Mouse (Mus musculus) midbrain, embryonic 11.5 days (tissue): ENCODE results near the gene Tle3. TPM values are rescaled to one million over a fixed set of nuclear protein-coding genes. Genes with fewer than 3 reads are reported as not detected.
A peak's percentile ranks its signal among the peaks of the same experiment; 100 is the strongest.

Experiments
- ATAC-seq: fragments of 200-750 bp; cut with Nextera tagmentation; 2 replicates; pipeline ENCODE4 v1.8.0; 2017; ENCODE audit warnings: moderate TSS enrichment, moderate library complexity; ENCODE audit not compliant: low FRiP score
- DNase-seq: peaks from one replicate; pipeline ENCODE4 v3.0.0; 2015; ENCODE audit warnings: low spot score; ENCODE audit errors: missing footprints
- H3K27ac ChIP-seq: fragments of 300-500 bp; sonication (generic); 2 replicates; pipeline ENCODE4 v1.5.1; 2014; ENCODE audit warnings: low read depth, low read length
- H3K27me3 ChIP-seq: fragments of 300-500 bp; sonication (generic); 2 replicates; pipeline ENCODE4 v1.6.1; 2014; ENCODE audit warnings: mild to moderate bottlenecking, low read length, moderate library complexity, mixed read lengths; ENCODE audit not compliant: control insufficient read depth, insufficient read depth
- H3K36me3 ChIP-seq: fragments of 300-500 bp; sonication (generic); 2 replicates; pipeline ENCODE4 v1.6.1; 2014; ENCODE audit warnings: mild to moderate bottlenecking, low read length, moderate library complexity, mixed read lengths; ENCODE audit not compliant: control insufficient read depth, insufficient read depth
- H3K4me1 ChIP-seq: fragments of 300-500 bp; sonication (generic); 2 replicates; pipeline ENCODE4 v1.6.1; 2014; ENCODE audit warnings: low read length; ENCODE audit not compliant: control insufficient read depth, insufficient read depth
- H3K4me2 ChIP-seq: fragments of 300-500 bp; sonication (generic); 2 replicates; pipeline ENCODE4 v1.6.1; 2014; ENCODE audit warnings: mild to moderate bottlenecking, moderate library complexity
- H3K4me3 ChIP-seq: fragments of 300-500 bp; sonication (generic); 2 replicates; pipeline ENCODE4 v1.5.1; 2014; ENCODE audit warnings: low read depth, low read length
- H3K9ac ChIP-seq: fragments of 300-500 bp; sonication (generic); 2 replicates; pipeline ENCODE4 v1.6.1; 2014; ENCODE audit warnings: low read length
- H3K9me3 ChIP-seq: fragments of 300-500 bp; sonication (generic); 2 replicates; pipeline ENCODE4 v1.6.1; 2016; ENCODE audit warnings: low read length; ENCODE audit not compliant: control insufficient read depth
- WGBS: fragments of 180-500 bp; shearing (Covaris S2); extraction: QIAGEN DNeasy Blood & Tissue Kit; methylation state at CpG from one replicate; pipeline ENCODE4 v1.1.7; 2014; 5-methylcytosine and 5-hydroxymethylcytosine counted together
- polyA plus RNA-seq: library from polyadenylated mRNA; unstranded; fragments of >200 nt; fragmentation: Nextera tagmentation; extraction: Ambion mirVana; gene quantifications from 2 replicates; pipeline ENCODE4 v1.2.1, GENCODE M21; 2014

Tle3 gene
- polyA plus RNA-seq, 1 experiment from 2014 or later, result 38.2 TPM

- no peaks in the 10 kb centered on the region for H3K9me3 ChIP-seq
- peak overlapping the region; percentile 49; the same call in 1 of the 2 replicates for H3K27ac ChIP-seq
- DNase-seq (no peak), ATAC-seq (no peak)
- H3K4me3 ChIP-seq, result no peak overlapping the region
- peaks cover 94% of the 10 kb centered on the region for H3K4me1 ChIP-seq
- H3K9ac ChIP-seq, result peak overlapping the region; percentile 11
- peaks cover 3% of the 10 kb centered on the region; the same call in 1 of the 2 replicates for H3K36me3 ChIP-seq
- H3K4me2 ChIP-seq, result peak overlapping the region; percentile 45; the same call in 1 of the 2 replicates
- no peaks in the 10 kb centered on the region for H3K27me3 ChIP-seq
- 26% methylated on average over 2 of the region's 2 CpGs for WGBS
Measured at GRCm38 (mm10) chr9:61386314-61386713, 14.1 kb downstream of the Tle3 start.

GRCm38 (mm10) chr9:61387797-61388196, 15.6 kb downstream of the Tle3 start:
- H3K4me1 ChIP-seq, result peaks cover 96% of the 10 kb centered on the region
- peak overlapping the region; percentile 12; the same call in 1 of the 2 replicates for H3K27ac ChIP-seq
- WGBS, result 78% methylated on average over 5 of the region's 5 CpGs
- H3K9ac ChIP-seq, result 0 out of 2 replicates have a peak overlapping the region, but pooled peaks have one; percentile 3
- H3K36me3 ChIP-seq, result peaks cover 3% of the 10 kb centered on the region; the same call in 1 of the 2 replicates
- no peaks in the 10 kb centered on the region for H3K27me3 ChIP-seq
- H3K4me3 ChIP-seq, result no peak overlapping the region
- DNase-seq (peak; percentile 86), ATAC-seq (no peak)
- H3K9me3 ChIP-seq, result no peaks in the 10 kb centered on the region
- no peak overlapping the region for H3K4me2 ChIP-seq

- 53% methylated on average over 12 of the region's 12 CpGs for WGBS
- Histone ChIP-seq H3K27me3 (no peaks in the 10 kb centered on the region; the same call in 1 of the 2 replicates), H3K4me2 (no peak overlapping the region), H3K27ac (peak overlapping the region; percentile 12; the same call in 1 of the 2 replicates), H3K9me3 (no peaks in the 10 kb centered on the region), H3K4me3 (no peak overlapping the region), H3K36me3 (peaks cover 5% of the 10 kb centered on the region), H3K9ac (0 out of 2 replicates have a peak overlapping the region, but pooled peaks have one; percentile 3), H3K4me1 (peaks cover 92% of the 10 kb centered on the region)
- no peak for ATAC-seq
- peak; percentile 84 for DNase-seq
Measured at GRCm38 (mm10) chr9:61388214-61388613, 16.0 kb downstream of the Tle3 start.

DNA sequence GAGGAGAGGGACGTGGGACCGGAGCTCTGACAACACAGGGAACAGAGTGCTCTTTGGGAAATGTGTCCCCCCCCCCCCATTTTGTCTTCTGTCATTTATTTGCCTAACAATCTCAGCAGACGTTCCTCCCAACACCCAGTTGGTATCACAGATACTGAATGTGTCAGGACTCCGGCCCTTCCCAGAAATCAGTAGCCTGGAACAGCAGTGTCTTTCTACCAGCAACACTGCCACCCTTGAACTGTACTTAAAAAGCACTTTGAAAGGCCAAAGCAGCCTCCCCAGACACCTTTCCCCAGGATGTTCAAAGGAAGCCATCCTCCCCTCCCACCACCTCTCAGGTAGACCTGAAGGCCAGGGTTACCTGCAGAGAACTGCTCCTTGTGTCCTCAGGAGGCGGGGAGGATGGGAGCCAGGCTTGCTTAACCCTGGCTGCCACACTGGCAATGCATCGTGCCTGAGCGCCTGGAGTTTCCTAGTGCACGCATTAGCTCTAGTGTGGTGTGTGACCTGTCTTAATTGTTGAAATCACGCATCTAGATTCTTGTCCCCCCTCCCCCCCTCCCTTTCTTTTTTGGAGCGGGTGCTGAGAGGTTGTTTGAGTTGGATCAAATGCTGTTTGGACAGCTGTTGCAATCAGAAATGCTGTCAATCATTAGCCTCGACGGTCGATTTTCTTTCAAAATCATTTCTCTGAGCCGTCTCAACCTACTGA, 16.7 kb downstream of the Tle3 start:
- Histone ChIP-seq H3K27ac (no peak overlapping the region; the same call in 1 of the 2 replicates), H3K4me2 (no peak overlapping the region), H3K36me3 (peaks cover 10% of the 10 kb centered on the region), H3K9ac (no peak overlapping the region), H3K9me3 (no peaks in the 10 kb centered on the region), H3K27me3 (no peaks in the 10 kb centered on the region; the same call in 1 of the 2 replicates), H3K4me1 (peaks cover 86% of the 10 kb centered on the region), H3K4me3 (no peak overlapping the region)
- WGBS, result 51% methylated on average over 14 of the region's 14 CpGs
- DNase-seq, result peak; percentile 84
- ATAC-seq, result no peak

DNA sequence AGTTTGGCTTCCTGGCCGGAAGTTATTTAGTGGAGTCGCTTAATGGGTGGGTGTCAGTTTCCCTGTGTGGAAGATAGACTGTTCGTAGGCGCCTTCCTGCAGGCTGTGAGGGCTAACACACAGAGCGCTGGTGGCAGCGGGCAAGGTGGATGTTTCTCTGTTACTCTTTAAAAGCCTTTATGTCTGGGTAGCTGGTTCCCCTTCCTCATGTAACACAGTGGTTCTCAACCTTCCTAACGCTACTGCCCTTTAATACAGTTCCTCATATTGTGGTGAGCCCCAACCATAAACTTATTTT, 17.2 kb downstream of the Tle3 start:
- no peaks in the 10 kb centered on the region; the same call in 1 of the 2 replicates for H3K27me3 ChIP-seq

GRCm38 (mm10) chr9:61391570-61392337, 19.6 kb downstream of the Tle3 start:
- Histone ChIP-seq H3K27ac (no peak overlapping the region), H3K36me3 (peaks cover 21% of the 10 kb centered on the region), H3K9me3 (no peaks in the 10 kb centered on the region), H3K4me1 (peaks cover 85% of the 10 kb centered on the region), H3K4me2 (no peak overlapping the region), H3K9ac (no peak overlapping the region), H3K27me3 (no peaks in the 10 kb centered on the region; the same call in 1 of the 2 replicates), H3K4me3 (no peak overlapping the region)
- ATAC-seq (no peak), DNase-seq (no peak)
- WGBS, result 51% methylated on average over 5 of the region's 5 CpGs

More for the DNA sequence above, 17.2 kb downstream of the Tle3 start:
- no peak overlapping the region for H3K4me2 ChIP-seq
- peaks cover 12% of the 10 kb centered on the region for H3K36me3 ChIP-seq
- DNase-seq, result no peak
- H3K27ac ChIP-seq, result no peak overlapping the region
- no peak for ATAC-seq
- no peak overlapping the region for H3K4me3 ChIP-seq
- H3K4me1 ChIP-seq, result peaks cover 84% of the 10 kb centered on the region
- no peaks in the 10 kb centered on the region for H3K9me3 ChIP-seq
- 76% methylated on average over 7 of the region's 7 CpGs for WGBS
- H3K9ac ChIP-seq, result no peak overlapping the region

DNA sequence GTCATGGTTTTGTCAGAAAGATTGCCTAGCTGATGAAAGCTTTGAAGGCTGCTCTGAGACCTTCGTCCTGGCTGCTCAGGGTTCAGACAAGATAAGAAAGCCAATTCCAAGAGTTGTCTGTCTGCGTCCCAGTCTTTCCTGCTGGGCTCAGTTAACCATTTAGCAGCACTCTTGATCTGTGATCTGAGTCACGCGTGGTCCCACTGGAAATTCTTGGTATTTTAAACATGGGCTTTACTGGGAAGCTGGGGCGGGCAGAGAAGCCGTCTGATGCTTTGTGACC, 20.1 kb downstream of the Tle3 start:
- WGBS, result 51% methylated on average over 6 of the region's 6 CpGs
- Histone ChIP-seq H3K4me1 (peaks cover 85% of the 10 kb centered on the region), H3K27me3 (no peaks in the 10 kb centered on the region; the same call in 1 of the 2 replicates), H3K9me3 (no peaks in the 10 kb centered on the region), H3K4me2 (no peak overlapping the region), H3K27ac (no peak overlapping the region), H3K4me3 (no peak overlapping the region), H3K36me3 (peaks cover 21% of the 10 kb centered on the region), H3K9ac (no peak overlapping the region)
- ATAC-seq (no peak), DNase-seq (no peak)

GRCm38 (mm10) chr9:61393161-61393560, 21.0 kb downstream of the Tle3 start:
- no peak overlapping the region for H3K4me3 ChIP-seq
- H3K27me3 ChIP-seq, result no peaks in the 10 kb centered on the region; the same call in 1 of the 2 replicates
- H3K4me2 ChIP-seq, result no peak overlapping the region
- peaks cover 81% of the 10 kb centered on the region for H3K4me1 ChIP-seq
- DNase-seq, result no peak
- no peak for ATAC-seq
- no peaks in the 10 kb centered on the region for H3K9me3 ChIP-seq
- H3K27ac ChIP-seq, result no peak overlapping the region
- H3K9ac ChIP-seq, result no peak overlapping the region
- peaks cover 24% of the 10 kb centered on the region for H3K36me3 ChIP-seq
- WGBS, result 85% methylated on average over 6 of the region's 6 CpGs

GRCm38 (mm10) chr9:61393847-61394246, 21.7 kb downstream of the Tle3 start:
- no peak overlapping the region for H3K9ac ChIP-seq
- ATAC-seq (no peak), DNase-seq (no peak)
- no peak overlapping the region for H3K4me3 ChIP-seq
- no peak overlapping the region for H3K4me2 ChIP-seq
- H3K36me3 ChIP-seq, result peaks cover 30% of the 10 kb centered on the region
- 96% methylated on average over 5 of the region's 5 CpGs for WGBS
- H3K27ac ChIP-seq, result no peak overlapping the region
- H3K27me3 ChIP-seq, result no peaks in the 10 kb centered on the region; the same call in 1 of the 2 replicates
- H3K9me3 ChIP-seq, result no peaks in the 10 kb centered on the region
- H3K4me1 ChIP-seq, result peaks cover 75% of the 10 kb centered on the region
